Mouse (Mus musculus): ENCODE results near the gene Mup9. TPM values are rescaled to one million over a fixed set of nuclear protein-coding genes. Genes with fewer than 3 reads are reported as not detected.
"Not testable (repeated sequence)": the region's sequence is repeated elsewhere in the genome, so short reads cannot be mapped to it uniquely, and the experiment has no call there.

Gene Mup9
- not detected in 2 replicates for total RNA-seq (2012; rRNA removed)
- total RNA-seq (2014; rRNA removed), result not detected in 2 replicates
- polyA plus RNA-seq (2012; ENCODE audit: insufficient read length, low read depth), result not detected in 2 replicates

DNA sequence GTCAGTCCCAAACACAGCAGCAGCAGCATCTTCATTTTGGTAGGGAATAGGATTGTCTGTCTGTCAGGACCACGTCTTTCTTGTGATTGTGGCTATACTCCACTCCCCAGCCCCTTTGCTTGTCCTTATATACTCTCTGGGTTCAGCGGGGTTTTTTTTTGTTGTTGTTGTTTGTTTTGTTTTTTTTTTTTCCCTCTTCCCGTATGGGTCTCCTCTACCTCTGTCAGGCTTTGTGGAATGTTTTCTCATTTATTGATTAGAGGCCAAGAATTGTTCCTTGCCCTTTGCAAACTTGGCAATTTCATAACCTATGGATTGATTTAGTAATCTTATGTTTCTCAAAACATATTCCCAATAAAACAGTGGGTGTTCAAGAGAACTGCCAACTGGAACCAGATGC, at the start of gene Mup9:
Gene Mup9 (minus strand): TSS at position 101 of the 400 bp plus-strand sequence.
- H3K9me3 ChIP-seq (replicated peaks; ENCODE audit: low read length); dilution Hi-C loops (cut with MboI; ENCODE audit: extremely low pct_ligation_motif_present, extremely low pct_unique_long_range_greater_than_20kb, low sequenced_read_pairs); H3K4me3 ChIP-seq (replicated peaks in 1 of 3; ENCODE audit: low read depth in 2 of 3, low read length in 2 of 3, poor library complexity in 1 of 3); H3K4me1 ChIP-seq (ENCODE audit: control insufficient read depth in 1 of 2, insufficient read depth in 2 of 2); H3K9ac ChIP-seq (ENCODE audit: insufficient read depth, low read depth); DNase-seq (ENCODE audit: extremely low read depth); H3K36me3 ChIP-seq (replicated peaks in 1 of 2; ENCODE audit: control insufficient read depth in 1 of 2, insufficient read depth in 1 of 2, low read length in 1 of 2); H3K79me2 ChIP-seq (replicated peaks; ENCODE audit: control insufficient read depth, extremely low read depth, insufficient read depth, poor library complexity, severe bottlenecking); H3K27me3 ChIP-seq (replicated peaks); H3K27ac ChIP-seq (ENCODE audit: insufficient read depth, low read depth); H3K4me2 ChIP-seq (ENCODE audit: insufficient read depth, low read depth, poor library complexity, severe bottlenecking); in situ Hi-C loops (cut with MboI; ENCODE audit: low pct_ligation_motif_present, low pct_unique_long_range_greater_than_20kb, low sequenced_read_pairs): not testable (repeated sequence)

Other genes starting within 250 kb of the Mup9 start
- not detected in 2 replicates for gene Mup8, start 199.4 kb downstream of the Mup9 start, total RNA-seq (2012; rRNA removed)
- not detected in 2 replicates for gene Mup8, start 199.4 kb downstream of the Mup9 start, total RNA-seq (2014; rRNA removed)
- gene Mup8, start 199.4 kb downstream of the Mup9 start, polyA plus RNA-seq (2012; ENCODE audit: insufficient read length, low read depth), result not detected in 2 replicates
- not detected in 2 replicates for gene Mup1, start 80.0 kb upstream of the Mup9 start, total RNA-seq (2012; rRNA removed)
- gene Mup1, start 80.0 kb upstream of the Mup9 start, total RNA-seq (2014; rRNA removed), result not detected in 2 replicates
- not detected in 2 replicates for gene Mup1, start 80.0 kb upstream of the Mup9 start, polyA plus RNA-seq (2012; ENCODE audit: insufficient read length, low read depth)
- gene Mup10, start 160.2 kb upstream of the Mup9 start, total RNA-seq (2012; rRNA removed), result not detected in 2 replicates
- gene Mup10, start 160.2 kb upstream of the Mup9 start, total RNA-seq (2014; rRNA removed), result not detected in 2 replicates
- gene Mup10, start 160.2 kb upstream of the Mup9 start, polyA plus RNA-seq (2012; ENCODE audit: insufficient read length, low read depth), result not detected in 2 replicates
- not detected in 2 replicates for gene Mup11, start 240.5 kb upstream of the Mup9 start, total RNA-seq (2012; rRNA removed)
- gene Mup11, start 240.5 kb upstream of the Mup9 start, total RNA-seq (2014; rRNA removed), result not detected in 2 replicates
- not detected in 2 replicates for gene Mup11, start 240.5 kb upstream of the Mup9 start, polyA plus RNA-seq (2012; ENCODE audit: insufficient read length, low read depth)

Measured in CH12.LX (cell line).